Mouse (Mus musculus) liver (tissue): ENCODE measurements around the gene Polr2f.

Experiments
- DNase-seq: peaks from one replicate; pipeline ENCODE4 v3.0.0-alpha.2; 2020; ENCODE audit warnings: mixed read lengths

Gene Polr2f

DNA sequence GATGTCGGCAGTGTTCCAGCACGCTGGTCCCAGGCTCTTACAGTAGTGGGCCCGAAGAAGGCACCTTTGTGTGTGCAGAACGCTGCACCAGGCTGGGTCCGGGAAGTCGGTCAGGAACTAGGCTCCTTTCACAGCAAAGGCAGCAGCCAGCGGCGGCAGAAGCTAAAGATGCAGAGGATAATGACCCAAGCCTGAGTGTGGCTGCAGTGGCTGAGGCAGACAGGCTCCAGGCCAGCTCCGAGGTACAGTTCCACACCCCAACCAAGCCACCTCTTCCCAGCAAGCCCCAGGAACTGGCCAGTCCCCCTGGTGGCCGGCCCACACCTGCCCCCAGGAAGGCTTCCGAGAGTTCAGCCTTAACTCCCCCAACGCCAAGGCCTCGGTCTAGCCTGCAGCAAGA, 18.3 kb upstream of the Polr2f start:
- no peak for DNase-seq

GRCm38 (mm10) chr15:79123751-79124150, 17.1 kb upstream of the Polr2f start:
- no peak for DNase-seq

GRCm38 (mm10) chr15:79124331-79124875, 16.4 kb upstream of the Polr2f start:
- no peak for DNase-seq

DNA sequence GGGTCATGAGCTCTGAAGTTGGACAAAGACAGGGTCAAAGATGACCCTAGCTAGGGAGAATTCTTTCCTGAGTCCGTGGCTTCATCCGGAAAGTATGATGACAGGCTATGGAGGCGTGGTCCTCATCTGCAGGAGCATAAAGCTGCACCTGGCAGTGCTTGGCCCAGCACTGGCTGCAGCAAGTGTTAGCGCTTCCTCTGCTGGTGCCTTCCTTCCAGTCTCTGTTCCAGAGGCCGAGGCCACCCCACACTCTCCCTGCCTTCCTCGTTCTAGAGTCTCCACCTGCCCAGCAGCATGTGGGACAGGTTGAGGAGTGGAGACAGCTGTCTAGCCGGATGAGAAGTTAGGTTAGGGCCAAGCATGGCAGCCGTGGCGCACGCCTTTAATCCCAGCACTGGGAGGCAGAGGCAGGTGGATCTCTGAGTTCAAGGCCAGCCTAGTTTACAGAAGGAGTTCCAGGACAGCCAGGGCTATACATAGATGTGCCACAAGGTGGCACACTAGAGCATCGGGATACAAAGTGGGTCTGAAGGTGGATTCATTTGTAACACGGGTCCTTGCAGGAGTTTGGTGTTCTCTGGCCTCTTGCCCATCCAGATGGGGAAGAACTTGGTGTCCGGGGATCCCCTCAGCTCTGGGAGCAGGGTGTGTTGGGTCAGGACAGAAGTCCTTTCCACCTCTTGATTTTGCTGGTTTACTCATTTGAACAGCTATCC, 14.4 kb upstream of the Polr2f start:
- DNase-seq, result peak; percentile 49

DNA sequence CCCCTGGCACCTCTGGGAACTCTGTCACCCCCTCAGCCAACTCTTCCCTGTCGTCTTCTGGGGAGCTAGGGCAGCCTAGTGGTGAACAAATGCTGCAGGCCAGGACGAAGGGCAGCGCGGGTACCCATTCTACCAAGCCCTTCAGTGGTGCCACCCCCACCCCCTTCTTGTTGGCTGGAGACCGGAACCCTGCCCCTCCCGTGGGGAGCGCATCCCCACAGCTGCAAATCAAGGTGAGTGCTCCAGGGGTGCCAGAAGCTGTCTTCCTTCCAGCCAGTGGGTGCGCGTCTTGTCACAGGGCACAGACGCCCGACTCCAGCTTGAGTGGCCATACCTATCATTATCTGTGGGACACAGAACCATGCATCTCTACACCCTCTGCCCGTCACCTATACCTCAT, 13.7 kb upstream of the Polr2f start:
- DNase-seq, result no peak

DNA sequence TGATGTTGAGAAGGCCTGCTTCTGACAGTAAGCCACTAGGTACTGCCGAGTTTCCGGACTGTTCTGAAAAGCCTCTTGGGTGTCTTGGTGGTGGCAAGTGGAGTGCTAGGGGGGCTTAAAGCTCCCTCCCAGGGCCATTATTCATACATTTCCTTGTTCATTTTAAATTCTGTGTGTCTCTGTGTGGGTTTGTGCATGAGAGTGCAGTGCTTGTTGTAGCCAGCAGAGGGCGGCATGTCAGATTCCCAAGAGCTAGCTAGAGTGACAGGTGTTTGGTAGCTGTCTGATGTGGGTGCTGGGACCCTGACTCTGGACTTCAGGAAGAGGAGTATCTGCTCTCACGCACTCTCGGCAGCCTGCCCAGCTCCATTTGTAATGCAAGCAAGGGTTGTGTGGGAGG, 12.6 kb upstream of the Polr2f start:
- no peak for DNase-seq

- no peak for DNase-seq
These were observed 11.5 kb upstream of the Polr2f start for GRCm38 (mm10) chr15:79129311-79129710.

- DNase-seq, result no peak
These were observed 10.0 kb upstream of the Polr2f start for GRCm38 (mm10) chr15:79130782-79131181.

DNA sequence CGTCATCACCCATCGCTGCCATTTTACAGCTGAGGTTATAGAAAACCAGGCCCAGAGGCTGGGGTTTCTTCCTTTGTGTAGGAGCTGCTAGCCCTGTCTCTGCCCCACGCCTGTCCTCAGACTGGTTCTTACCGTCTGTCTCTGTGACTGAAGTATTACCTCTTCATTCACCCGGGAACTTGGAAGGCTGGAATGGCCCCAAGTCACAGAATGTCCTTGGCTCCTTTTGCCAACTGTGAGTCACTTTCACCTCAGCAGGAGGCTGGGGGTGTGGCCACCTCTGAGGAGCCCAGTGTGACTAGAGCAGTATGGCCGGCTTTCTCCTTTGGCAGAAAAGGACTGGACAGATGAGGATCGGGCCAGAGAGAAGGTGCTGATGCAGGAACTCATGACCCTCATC, 9.4 kb upstream of the Polr2f start:
- DNase-seq, result no peak

DNA sequence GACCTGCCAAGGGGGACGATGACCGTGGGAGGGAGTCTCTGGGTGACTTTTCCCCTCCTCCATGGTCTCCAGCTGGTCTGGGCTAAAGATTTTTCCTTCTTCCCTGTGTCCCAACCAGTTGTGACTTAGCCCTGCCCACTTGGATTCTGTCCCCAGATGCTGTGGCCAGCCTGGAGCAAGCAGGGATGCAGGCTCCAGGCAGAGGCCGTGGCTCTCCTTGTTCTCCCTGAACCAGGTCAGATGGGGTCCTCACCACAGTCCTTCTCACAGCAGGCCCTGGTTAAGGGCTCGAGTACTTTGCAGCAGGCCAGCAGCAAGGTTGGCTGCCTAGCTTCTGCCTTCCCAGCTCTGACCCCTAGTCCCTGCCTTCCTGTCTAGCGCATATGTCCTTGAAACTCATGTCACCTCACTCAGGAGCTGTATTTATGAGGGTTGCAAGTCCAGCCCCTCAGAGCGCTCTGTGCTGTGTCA, 7.6 kb upstream of the Polr2f start:
- no peak for DNase-seq

DNA sequence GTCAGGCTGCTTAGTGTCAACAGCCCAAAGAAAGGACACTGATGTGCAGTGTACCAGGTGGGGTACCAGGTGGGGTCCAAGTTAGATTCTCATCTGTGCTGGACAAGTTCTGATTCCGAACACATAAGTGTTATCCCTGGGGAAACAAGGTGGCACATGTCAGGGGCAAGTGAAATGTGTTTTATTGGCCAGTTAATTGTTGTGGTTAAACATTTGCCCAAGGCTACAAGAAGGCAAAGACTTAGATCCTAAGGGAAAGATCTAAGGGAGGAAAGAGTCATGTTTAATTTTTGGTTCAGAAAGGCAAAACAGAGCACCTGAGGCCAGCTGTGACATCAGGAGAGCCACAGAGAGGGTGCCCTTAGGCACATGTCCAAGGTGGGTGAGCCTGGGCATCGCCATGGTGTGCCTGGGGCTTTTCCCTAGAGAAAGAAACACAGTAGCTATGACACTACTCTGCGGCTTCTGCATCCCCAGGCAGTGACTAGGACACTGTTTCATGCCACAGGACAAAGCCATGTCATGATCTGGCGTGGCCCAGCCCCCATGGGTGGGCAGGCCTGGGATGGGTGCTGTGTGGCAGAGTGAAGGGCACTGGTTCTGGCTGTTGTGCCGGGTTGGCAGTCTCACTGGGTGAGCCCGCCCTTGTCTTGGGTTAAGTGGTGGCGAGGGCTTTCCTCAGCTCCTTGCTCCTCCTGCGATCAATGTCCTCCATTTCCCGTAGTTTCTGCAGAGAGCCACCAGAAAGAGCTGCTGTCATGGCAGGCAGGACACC, 6.1 kb upstream of the Polr2f start:
- no peak for DNase-seq

- DNase-seq, result no peak
These were observed 5.5 kb upstream of the Polr2f start for GRCm38 (mm10) chr15:79135332-79135731.

GRCm38 (mm10) chr15:79135783-79136575, 4.8 kb upstream of the Polr2f start:
- DNase-seq, result no peak

DNA sequence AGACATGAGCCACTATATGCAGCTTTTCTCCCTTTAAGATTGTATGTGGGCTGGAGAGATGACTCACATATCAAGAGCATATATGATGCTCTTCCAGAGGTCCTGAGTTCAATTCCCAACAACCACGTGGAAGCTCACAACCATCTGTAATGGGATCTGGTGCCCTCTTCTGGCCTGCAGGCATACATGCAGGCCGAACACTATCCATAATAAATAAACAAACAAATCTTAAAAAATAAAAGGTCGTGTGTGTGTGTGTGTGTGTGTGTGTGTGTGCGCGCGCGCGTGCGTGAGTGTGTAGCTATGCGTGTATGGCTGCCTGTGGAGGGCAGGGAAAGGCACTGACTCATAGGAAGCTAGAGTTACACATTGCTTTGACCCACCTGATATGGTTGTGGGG, 1.2 kb upstream of the Polr2f start:
- no peak for DNase-seq

DNA sequence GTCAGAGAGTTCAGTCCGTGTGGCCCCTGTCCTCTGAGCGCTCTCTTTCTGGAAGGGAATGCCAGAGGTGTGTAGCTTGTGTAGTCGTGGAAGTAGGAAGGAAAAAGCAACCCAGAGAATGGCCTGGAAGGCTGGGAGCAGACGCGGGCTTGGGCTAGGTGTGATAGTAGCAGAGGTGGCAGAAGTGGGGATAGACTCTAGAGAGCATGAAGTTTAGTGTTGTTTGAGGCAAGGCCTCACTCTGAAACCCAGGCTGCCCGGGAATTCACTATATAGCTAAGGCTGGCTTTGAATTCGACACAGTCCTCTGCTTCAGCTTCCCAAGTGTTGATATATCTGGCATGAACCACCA, 733 bp downstream of the Polr2f start:
- DNase-seq, result no peak

- no peak for DNase-seq
These were observed 2.5 kb downstream of the Polr2f start for GRCm38 (mm10) chr15:79143316-79143715.

- no peak for DNase-seq
These were observed 3.2 kb downstream of the Polr2f start for GRCm38 (mm10) chr15:79144021-79144420.

DNA sequence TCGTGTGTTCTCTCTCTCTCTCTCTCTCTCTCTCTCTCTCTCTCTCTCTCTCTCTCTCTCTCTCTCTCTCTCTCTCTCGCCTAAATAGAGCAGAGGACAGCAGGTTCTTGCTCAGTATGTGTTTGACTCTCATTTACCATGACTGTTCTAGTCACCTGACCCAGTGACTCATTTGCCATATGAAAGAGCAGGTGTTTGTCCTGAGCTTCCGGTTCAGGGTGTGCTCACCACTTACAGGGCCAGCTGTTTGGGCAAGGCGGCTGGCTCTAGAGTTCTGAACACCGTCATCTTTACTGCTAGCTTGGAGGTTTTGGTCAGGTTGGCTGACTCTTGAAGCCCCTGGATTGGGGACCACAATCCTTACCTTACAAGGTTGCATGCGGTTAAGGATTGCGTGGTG, 4.7 kb downstream of the Polr2f start:
- DNase-seq, result no peak

GRCm38 (mm10) chr15:79148533-79148932, 7.7 kb downstream of the Polr2f start:
- peak; percentile 84 for DNase-seq

DNA sequence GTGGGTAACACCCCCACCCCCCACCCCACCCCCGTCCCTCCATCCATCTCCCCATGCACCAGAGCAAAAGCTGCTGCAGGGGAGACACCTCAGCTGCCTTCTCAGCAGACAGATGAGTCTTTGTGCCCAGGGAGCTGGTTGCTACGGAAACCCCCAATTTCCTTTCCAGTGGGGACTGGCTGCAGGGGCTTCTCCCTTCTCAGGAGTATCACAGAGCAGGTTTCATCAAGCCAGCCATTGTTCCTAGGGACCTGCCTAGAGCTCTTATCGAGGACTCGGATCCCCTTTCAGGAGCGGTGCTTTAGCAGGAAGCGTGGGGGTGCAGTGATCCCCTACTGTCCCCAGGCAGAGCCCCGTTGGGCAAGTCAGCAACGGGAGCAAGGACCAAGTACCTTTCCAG, 11.1 kb downstream of the Polr2f start:
- no peak for DNase-seq

GRCm38 (mm10) chr15:79152709-79153108, 11.9 kb downstream of the Polr2f start:
- no peak for DNase-seq

- no peak for DNase-seq
These were observed 14.8 kb downstream of the Polr2f start for GRCm38 (mm10) chr15:79155572-79155971.

DNA sequence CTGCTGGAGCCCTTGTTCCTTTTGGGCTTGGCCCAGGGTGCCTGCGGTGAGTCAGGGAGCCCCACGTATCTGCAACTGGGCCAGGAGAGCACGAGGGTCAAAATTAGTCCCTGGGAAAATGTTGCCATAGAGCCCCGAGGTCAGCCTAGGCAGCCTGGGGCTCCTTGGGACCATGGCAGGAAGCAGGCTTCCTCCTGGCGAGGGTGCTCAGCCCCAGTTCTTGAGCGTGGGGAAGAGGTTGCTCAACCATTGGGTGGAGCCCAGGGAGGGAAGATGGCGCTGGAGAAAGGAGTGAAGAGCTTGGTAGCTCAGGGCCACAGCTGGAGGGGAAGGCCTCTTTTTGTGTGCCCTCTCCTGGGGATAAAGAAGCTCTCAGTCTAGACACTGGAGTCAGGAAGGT, 21.5 kb downstream of the Polr2f start:
- no peak for DNase-seq
